Mouse (Mus musculus) T-cell, adult 2 months (primary cell): ENCODE data around the gene Nell1.

Experiments
- DNase-seq: peaks from one replicate; pipeline ENCODE4 v3.0.0; 2022; ENCODE audit warnings: low spot score

The Nell1 gene

DNA sequence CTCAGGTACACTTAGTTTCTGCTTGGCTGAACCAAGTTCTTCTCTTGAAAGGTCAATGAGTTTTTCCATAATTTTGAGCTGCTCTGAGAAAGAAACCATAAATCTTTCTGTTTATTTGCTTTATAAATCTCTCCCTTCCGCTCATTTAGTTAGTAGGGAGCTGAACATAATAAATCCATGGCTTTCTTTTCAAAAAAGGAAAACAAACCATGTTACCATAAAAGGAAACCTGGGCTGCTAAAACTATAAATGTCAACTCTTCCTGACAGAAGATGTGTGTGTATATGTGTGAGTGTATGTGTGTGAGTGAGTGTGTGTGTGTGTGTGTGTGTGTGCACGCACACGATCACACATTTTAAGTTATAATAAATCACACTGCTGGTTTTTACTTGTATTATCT is 320.8 kb downstream of the Nell1 start:
- no peak for DNase-seq

DNA sequence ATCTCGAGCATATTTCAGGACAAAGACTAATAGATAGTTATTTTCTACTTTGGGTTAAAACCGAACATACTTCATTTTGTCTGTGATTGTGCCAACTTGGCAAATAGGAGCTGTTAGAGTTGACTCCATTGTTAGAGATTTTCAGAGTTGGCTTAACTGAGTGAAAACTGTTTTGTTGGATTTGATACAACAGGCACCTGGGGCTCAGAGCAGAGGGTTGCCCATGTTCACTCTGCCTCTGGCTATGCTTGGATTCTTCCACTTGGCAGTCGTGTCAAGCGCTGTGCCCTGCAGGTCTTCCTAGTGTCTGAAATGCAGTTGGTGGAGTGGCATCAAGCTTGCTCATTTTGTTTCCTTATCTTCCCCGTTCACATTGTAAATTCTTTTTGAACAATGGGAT is 363.6 kb downstream of the Nell1 start:
- DNase-seq, result no peak

DNA sequence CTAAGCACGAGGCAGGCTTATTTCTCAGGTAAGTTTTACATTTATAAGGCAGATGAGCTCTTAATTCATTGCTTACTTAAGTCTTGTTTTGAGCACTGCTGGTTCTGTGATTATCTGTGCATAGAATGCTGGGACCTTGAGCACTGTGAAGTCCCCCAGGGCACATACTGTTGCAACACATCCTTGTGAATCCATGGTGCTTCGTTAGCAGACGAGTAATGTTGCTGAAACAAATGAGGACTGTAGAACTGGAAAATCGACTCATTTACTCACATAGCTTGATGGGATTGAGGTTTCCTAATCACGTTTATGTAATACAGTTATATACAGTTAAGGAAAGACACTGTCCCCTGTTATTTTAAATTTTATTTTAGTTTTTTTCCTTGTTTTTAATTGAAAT is 364.1 kb downstream of the Nell1 start:
- no peak for DNase-seq

DNA sequence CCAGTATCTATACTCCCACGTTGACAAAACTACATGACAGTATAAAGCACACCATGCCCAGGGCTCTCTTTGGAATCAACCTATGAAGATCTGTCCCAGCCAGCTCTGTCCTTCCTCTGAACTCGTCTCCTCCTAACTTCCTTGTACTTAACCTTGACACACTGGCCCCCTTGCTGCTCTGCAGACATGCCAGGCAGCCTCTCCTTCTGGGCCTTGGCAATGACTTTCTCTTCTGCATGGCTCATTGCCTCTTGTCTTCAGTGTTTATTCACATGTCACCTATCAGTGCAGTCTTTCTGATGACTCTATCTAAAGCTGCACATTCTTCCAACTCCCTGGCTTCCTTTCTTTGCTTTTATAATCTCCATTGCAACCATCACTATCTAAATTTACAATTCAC is 376.9 kb downstream of the Nell1 start:
- no peak for DNase-seq

DNA sequence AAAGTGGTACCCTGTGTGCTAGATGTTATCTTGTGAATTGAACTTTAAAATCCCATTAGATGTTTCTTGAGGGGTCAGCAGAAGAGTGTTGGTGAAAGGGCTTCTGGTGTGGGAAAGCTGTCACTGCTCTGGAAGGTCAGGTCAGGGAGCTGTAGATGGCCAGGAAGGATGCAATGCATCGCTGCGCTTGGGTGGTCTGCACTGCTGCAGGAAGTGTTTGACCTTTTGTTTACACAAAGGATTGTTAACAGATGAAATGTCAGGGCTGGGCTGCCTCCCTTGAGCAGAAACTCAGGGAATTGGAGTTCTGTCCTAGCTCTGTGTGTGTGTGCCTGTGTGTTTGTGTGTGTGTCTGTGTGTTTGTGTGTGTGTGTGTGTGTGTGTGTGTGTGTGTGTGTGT is 382.5 kb downstream of the Nell1 start:
- no peak for DNase-seq

DNA sequence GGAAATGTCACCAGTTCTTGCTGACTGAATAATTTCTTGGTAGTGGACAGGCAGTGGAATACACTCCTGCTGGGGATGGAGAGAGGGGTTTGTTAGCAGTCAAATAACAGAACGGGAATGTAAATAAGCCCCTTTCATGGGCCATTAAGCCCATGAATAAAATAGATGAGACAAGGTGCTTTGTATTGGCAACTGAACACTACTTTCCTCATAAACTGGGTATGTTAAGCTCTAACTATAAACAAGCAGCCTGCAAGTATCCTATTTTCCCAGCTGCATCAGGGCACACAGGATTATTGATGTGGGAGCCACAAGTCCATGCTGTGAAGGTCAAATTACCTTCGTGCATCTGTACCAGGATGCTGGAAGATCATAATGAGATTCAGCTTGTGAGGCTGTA is 387.4 kb downstream of the Nell1 start:
- DNase-seq, result no peak

DNA sequence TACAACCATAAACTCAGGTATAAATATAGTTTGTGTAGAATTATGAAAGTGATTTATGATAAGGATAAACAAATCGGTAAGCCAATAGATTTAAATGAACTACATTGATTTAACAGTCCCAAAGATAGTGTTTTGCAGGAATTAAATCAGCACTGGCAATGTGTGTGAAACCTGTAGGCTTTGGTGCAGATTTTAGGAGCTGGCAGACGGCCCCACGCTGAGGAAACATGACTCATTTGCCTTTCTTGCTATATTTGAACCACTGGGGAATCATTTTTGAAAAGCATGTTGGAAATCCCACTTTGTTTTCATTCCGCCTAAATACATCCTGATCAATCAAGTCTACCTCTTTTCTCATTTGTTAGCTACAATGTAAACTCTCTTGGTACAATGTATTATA is 400.2 kb downstream of the Nell1 start:
- no peak for DNase-seq

DNA sequence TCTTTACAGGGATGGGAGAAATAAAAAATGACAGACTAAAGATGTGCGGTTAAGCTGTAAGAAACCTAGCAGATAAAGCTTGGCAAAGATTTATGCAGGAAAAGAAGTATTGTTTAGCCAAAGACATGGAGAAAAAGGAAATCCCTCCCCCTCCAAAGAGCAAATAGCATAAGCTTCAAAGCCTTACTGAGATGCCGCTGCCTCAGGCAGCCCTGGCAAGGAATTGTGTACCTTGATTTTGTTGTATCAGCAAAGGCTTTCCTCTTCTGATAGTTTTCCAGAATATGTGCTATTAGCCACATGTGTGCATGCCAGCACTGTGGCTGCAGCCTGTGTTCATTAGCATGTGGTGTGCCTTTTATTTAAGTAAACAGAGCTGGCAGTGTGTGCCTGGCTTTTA is 435.8 kb downstream of the Nell1 start:
- DNase-seq, result no peak

DNA sequence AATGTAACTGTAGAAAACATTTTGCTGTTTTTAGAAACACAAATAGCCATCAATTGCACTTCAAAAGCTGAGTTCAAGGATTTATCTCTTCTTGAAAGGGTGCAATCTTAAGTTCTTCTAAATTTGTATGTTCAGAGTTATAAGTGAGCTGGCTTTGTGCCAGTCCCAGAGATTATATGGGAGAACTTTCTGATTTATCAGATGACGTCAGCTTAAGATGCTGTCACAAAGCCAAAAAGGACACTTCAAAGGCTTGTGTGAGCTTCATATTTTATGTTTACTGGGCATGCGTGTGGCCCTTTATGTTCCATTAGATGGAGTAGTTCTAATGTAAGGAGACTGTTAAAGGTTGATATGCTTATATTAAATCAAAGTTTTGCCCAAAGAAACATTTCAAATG is 445.3 kb downstream of the Nell1 start:
- no peak for DNase-seq

DNA sequence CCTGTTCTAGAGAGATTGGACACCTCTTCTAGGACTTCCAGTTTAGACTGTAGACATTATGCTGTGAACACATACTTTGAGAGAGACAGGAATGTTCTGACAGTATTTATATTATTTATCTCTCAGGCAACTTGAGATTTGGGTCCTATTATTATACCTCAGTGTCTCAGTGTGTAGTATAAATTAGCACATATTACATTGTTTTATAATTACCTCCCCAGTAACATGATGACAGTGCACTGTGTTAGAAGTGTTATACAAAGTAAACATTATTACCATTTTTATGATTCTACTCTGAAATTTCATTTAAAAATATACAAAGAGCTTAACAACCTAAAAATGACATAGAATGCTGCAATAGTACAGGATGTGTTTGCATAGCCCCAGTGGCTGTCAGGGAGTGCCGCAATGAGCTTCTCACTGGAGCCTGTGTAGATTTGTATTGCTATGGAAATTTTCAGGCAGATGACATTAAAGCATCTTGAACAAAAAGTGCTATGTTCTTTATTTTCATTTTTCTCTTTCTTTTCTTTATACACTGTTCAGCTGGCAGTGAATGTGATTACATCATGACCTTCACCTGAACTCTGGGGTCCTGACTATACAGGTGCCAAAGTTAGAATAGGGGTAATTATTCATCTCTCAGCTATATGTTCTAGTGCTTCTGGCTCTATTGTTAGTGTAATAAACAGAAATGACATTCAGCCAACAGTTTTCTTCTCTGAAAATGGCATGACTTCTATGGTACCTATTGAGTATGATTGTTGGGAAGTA is 447.9 kb downstream of the Nell1 start:
- no peak for DNase-seq

DNA sequence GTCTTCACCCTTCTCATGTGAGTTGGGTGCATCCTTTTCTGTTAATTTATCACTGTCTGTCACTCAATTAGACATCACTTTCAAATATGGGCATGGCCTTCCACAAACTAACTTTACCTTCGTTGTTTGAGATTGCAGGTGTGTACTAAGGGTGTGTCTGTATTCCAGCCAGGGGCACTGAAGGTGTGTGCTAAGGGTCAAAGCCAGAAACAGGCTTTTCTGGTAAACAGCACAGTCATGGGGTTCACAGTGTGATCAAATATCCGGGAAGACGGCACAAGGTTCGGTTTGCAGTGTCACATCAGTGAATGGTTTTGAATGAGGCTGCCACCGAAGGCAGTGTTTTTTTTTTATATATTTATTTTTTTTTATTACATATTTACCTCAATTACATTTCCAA is 455.1 kb downstream of the Nell1 start:
- no peak for DNase-seq

DNA sequence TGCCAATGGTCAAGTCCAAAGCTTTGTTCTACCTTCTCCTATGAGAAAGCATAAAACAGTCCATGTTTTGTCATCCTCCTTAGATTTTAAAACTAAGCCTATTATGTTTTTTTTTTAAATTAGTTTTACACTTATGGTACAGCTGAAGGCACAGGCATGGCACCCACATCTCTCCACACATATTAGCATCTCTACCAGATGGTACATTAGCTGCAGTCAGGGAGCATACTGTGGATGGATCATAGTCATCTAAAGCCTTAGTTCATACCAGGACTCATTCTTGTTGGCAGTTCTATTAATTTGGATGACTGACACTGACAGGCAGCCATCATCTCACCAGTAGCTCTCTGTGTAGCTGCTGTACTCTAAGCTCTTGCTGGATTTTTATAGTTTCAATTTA is 466.6 kb downstream of the Nell1 start:
- DNase-seq, result no peak

DNA sequence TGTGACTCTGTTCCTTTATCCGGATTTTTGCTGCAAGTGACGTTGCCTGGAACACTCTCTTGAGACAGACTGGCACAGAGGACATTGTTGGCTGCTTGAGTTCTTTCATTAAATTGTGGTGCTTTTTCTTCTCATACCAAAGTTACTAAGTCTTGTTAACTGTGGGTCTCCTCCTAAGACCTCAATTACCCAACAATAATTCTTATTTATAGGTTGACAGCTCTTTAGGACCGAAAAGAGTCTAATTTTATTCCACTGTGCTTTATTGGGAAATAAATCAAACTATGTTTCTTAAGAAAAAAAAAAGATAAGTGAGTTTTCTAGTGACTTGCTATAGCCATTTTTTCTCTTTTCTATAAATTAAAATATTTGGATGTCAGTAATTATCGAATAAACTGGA is 472.7 kb downstream of the Nell1 start:
- DNase-seq, result no peak

DNA sequence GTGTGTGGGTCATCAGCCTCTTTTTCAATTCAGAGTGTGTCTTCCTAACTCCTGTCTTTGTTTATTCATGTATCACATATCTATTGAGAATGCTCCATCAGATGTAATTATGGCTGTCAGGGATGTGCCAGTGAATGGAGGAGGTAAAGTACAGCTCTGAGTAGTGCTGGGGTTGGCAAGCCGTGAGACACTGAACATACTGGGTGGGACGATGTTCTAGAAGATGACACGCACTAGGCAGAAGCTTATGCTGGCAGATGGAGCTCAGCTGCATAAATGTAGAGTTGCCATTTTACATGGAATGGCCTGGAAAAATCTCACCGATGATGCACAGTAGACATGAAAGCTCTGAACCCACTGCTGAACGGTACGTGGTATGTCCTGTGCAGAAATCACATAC is 493.1 kb downstream of the Nell1 start:
- no peak for DNase-seq

DNA sequence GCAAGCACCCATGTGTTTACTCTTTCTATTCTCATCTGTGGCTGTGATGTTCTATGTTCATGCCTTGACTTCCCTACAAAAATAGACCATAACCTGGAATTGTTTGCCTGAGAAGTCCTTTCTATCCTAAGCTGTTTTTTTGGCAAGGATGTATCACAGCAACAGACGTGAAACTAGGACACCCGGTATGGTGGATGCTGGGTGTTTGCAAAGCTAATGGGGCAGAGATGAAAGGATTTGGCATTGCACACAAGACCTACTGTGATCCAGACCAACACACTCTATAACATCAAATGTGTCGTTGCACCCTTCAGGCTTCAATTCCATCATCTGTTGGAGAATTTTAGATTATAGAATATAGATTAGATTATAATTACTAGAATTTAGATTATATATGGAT is 495.9 kb downstream of the Nell1 start:
- DNase-seq, result no peak

DNA sequence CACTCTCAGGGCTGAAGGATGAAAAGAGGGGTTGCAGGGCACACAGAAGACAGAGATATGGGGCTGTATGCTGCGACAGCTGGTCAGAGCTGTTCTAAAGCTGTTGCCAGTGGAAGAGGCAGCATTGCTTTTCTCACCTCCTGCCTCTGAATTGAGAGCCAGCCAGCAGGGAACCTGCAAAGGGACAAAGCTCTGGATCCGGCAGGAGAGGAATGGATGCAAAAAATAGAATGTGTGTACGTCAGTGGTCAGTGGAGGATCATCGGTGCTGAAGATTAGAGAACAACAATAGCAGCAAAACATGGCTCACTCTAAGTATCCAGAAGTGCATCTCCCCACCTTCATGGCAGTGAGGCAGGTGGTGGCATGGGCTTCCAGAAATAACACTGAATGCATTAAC is 507.3 kb downstream of the Nell1 start:
- DNase-seq, result no peak

DNA sequence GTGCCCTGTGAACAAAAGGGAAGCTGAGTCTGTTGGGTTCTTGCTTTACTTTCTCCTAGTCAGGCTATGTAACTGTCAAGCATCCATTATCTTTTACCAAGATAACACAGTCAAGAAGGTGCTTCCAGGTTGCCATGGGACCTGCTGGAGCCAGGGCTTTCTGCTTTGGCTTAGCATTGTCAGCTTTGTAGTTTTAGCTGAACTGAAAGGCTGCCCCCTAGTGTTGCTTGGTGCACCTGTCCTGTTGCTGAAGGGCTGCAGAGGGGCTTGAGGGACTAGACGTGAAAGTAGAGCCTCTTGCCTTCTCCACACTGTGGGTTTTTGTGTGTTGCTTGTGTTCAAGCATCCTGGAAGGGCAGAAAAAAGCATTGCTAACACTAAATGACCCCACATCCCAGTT is 510.6 kb downstream of the Nell1 start:
- no peak for DNase-seq

DNA sequence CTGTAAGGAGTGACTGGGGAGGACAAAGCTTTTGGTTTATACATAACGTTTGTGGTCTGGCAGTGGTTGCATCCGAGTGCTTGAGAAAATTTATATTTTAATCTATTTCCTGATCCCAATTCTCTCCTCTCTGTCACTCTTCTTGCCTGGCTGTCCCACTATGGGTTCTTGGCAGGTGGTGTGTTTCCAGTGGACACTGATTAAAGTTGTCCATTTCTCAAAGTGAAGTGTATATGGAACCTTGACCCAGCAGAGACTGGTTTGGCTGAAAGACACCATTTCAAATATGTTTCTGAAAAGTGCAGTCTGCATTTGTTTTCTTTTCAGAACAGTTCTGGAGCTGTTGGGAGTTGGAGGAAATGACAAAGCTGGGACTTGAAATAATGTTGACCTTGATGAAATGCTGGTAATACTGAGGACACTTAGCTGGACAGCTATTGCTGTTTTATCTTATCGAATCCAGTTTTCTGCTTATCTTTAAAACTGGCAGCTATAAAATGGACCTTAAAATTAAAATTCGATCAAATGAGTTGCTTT is 512.3 kb downstream of the Nell1 start:
- DNase-seq, result no peak

DNA sequence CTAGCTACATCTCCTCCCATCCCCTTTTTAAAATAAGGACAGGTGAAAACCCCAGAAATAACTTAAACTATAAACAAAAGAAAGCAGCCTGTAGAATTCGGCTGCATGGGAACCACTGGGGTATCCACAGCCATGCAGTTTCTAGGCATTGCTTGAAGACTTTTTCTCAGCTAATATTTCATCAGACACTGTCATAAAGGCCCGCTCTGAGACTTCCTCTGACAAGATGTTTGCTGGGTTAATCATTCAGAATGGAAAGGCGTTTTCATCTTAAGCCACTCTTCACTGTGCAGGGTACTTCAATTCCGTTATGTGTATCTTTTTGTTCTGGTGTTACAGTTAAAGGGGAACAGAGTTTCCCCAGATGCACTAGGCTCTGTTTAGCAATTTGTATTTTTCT is 526.9 kb downstream of the Nell1 start:
- DNase-seq, result no peak

DNA sequence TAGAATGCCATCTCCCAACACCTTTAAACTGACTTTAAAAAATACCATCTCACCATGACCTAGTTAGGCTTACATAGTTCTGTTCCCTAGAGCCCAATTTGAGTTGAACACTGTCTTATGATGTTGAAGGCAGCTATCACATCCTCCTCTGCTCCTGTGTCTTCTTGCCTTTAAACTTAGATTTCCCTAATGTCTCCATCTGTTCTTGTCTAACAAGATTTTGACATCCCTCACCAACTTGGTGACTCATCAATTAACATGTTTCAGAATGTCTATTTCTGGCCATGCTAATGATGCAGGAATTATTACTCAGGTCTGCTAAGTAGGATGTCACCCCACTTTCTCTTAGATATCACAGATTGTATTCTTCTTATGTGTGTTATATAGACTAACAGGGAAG is 532.4 kb downstream of the Nell1 start:
- no peak for DNase-seq

DNA sequence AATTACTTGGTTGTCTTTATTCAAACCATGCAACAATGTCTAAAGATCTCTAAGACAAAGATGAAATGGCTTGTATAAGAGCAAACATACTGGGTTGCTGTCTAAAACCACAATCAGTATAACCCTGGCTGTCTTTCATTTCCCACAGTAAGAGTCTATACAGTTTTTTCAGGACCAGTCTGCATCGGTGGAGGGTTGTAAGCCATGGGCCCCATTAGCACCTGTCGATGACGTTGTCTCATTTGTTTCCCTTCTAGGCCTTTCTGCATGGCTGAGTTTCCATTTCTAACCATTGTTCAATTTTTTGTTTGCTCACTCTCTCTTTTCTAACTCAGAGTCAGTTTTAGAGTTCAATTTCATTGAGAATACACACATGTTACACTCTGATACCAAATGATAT is 540.2 kb downstream of the Nell1 start:
- no peak for DNase-seq

DNA sequence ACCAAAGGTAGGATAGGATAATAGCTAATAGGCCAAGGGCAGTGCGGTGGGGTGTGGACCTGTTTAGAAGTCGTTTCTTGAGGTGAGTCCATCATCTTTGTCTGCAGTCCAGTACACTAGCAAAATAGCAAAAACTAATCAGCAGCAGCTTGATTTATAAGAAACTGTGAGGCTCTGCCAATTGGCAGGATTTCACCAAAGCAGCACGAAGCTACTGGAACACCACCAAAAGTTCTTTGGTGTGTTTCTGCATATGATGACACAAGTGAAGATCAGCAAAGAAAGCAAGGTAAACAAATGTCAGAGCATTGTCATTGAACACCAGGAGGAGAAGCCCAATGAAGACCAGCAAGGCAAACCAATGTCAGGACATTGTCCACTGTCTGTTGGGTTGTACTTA is 542.0 kb downstream of the Nell1 start:
- no peak for DNase-seq

DNA sequence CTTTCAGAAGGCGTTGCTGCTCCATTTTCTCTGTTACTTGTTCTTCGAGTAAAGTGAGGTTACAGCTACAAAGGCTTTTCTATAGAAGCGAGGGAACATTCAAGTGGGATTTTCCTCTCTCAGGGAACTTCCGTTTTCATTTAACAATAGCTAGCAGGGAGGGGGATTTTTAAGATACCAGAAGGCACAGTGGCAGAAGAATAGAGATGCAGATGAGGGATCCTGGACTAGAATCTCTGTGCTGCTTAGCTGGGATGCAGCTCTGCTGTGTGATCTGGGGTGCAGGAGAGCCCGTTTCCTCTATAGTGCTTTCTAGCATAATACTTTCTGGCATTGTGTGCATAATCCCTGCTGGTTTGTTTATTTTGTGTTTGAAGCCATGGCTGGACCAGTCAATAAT is 568.7 kb downstream of the Nell1 start:
- no peak for DNase-seq

DNA sequence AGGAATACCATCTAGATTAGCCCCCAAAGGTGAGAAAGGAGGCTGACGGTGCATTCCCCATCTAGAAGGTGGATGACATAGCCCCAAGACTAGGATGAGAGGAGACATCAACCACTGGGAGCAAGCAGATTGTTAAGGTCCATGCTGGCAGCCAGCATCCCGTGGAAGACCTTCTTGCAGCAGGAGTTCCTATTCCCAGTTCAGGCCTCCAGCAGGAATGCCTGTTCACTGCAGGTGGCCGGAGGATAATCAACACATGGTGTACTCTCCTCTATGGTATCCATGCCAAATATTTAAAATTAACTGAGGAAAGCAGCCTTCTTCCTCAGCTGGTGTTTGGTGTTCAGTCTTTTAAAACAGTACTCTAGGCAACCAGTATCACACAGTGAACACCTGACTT is 574.9 kb downstream of the Nell1 start:
- no peak for DNase-seq
